Mouse (Mus musculus) inflammation-experienced regulatory T-cells (primary cell): ENCODE measurements around the gene Ptdss2. TPM values are rescaled to one million over a fixed set of nuclear protein-coding genes. Genes with fewer than 3 reads are reported as not detected.

Experiments
- polyA plus RNA-seq, 2 experiments: library from polyadenylated mRNA; unstranded; fragments of 100-300 nt; shearing (Covaris generic); gene quantifications; one replicate each; pipeline ENCODE4 v1.2.1; 2017

The Ptdss2 gene
- polyA plus RNA-seq, result 10 to 100 TPM; 19.1 to 23.2 TPM

DNA sequence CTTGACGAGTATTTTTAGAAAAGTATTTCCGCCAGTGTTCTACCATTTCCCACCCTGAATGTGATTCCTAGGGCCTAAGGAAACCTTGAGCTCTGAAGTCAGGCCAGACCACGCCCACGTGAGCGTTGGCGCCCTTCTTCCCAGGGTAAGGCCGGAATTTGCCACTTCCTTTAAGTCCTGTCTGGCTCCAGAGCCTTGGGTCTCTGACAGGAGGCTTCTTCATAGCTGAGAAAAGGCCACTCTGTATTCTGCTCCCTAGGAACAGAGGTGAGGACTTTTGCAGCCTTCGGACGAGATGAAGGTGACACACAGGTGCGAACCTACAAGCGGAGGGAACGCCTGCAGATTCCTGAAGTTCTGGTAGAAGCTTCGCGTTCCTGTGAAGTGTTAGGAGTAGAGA, at the start of gene Ptdss2:
TSS of gene Ptdss2 (plus strand) at position 138 of the 400 bp plus-strand sequence.

GRCm38 (mm10) chr7:141077841-141078240, 44.3 kb upstream of the Ptdss2 start, which contains the start of gene Pkp3:
TSS of gene Pkp3 (plus strand) at chr7:141078218.

GRCm38 (mm10) chr7:141099911-141100691, 22.1 kb upstream of the Ptdss2 start, which contains the start of gene Sigirr:
TSS of gene Sigirr (minus strand) at chr7:141100572.

DNA sequence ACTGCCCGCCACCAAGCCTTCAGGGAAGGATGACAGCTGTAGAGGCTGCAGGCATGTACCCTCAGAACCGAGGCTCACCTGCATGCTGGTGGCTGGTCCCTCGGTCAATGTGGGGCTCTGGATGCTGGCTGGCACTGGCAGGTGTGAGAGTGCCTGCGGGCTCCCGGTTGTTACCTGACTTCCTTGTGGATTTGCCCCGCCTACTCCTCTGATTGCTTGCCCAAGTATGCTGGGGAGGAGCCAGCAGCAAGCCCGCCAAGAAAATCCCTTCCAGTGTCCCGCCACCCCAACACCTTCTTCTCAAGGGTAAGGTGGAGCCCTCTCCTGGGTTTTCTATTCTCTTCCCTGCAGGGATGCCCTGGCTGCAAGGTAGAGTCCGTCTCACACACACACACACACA, 4.5 kb upstream of the Ptdss2 start, which contains the start of gene Ano9:
TSS of gene Ano9 (minus strand) at position 171 of the 400 bp plus-strand sequence.

GRCm38 (mm10) chr7:141172116-141173006, 50.2 kb downstream of the Ptdss2 start, which contains the start of gene Rnh1:
TSS of gene Rnh1 (minus strand) at chr7:141172857.

DNA sequence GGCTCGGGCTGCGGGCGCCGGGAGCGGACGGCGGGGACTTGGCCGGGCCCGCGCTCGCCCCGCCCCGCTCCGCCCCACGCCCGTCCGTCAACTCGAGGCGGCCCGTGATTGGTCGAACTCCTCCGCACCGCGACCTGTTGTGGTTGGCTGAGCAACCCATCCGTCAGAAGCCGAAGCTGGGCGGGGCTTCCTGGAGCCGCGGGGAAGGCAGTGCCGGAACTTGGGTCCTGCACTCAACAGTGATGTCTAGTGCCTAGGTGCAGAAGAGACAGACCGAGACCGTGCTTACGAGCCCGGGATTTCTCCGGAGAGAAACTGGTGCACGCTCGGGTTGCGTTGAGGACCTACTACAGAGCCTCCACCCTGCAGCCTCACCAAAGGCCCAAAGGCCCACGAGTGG, 71.8 kb downstream of the Ptdss2 start, which contains the start of the genes Hras and Lrrc56:
TSS of gene Hras (minus strand) at position 58 of the 400 bp plus-strand sequence.
TSS of gene Lrrc56 (plus strand) at position 210 of the 400 bp plus-strand sequence.

Other genes starting within 250 kb of the Ptdss2 start
- gene Psmd13, start 240.4 kb upstream of the Ptdss2 start, polyA plus RNA-seq, result 100 to 1,000 TPM; 186 to 193 TPM
- gene Sirt3, start 240.1 kb upstream of the Ptdss2 start, polyA plus RNA-seq, result 10 to 100 TPM in 1 of 2 experiments, 1 to 10 TPM in 1; 8.7 to 11.6 TPM
- not detected for gene Cox8b, start 221.9 kb upstream of the Ptdss2 start, polyA plus RNA-seq
- under 1 TPM in 1 of 2 experiments, not detected in 1; 0.05 TPM for gene Nlrp6, start 201.5 kb upstream of the Ptdss2 start, polyA plus RNA-seq
- 10 to 100 TPM; 24.8 to 37.5 TPM for gene Pgghg, start 181.0 kb upstream of the Ptdss2 start, polyA plus RNA-seq
- 1 to 10 TPM in 1 of 2 experiments, under 1 TPM in 1; 0.35 to 1.1 TPM for gene Ifitm5, start 172.1 kb upstream of the Ptdss2 start, polyA plus RNA-seq
- gene Gm45717, start 166.4 kb upstream of the Ptdss2 start, polyA plus RNA-seq, result not detected
- gene Ifitm2, start 166.4 kb upstream of the Ptdss2 start, polyA plus RNA-seq, result 10 to 100 TPM; 37.1 to 96.5 TPM
- 1 to 10 TPM in 1 of 2 experiments, not detected in 1; 1.9 TPM for gene Ifitm1, start 155.2 kb upstream of the Ptdss2 start, polyA plus RNA-seq
- gene Ifitm3, start 111.6 kb upstream of the Ptdss2 start, polyA plus RNA-seq, result 1 to 10 TPM; 3.5 to 8.8 TPM
- gene Ifitm6, start 104.5 kb upstream of the Ptdss2 start, polyA plus RNA-seq, result not detected
- gene Gm17387, start 93.3 kb upstream of the Ptdss2 start, polyA plus RNA-seq, result not detected
- 10 to 100 TPM; 18.8 to 19.5 TPM for gene B4galnt4, start 61.3 kb upstream of the Ptdss2 start, polyA plus RNA-seq
- 100 to 1,000 TPM; 253 to 350 TPM for gene Pkp3, start 44.2 kb upstream of the Ptdss2 start, polyA plus RNA-seq
- gene Sigirr, start 21.8 kb upstream of the Ptdss2 start, polyA plus RNA-seq, result 100 to 1,000 TPM; 207 to 212 TPM
- gene Ano9, start 4.6 kb upstream of the Ptdss2 start, polyA plus RNA-seq, result under 1 TPM; 0.48 to 0.54 TPM
- 100 to 1,000 TPM; 110 to 149 TPM for gene Rnh1, start 50.5 kb downstream of the Ptdss2 start, polyA plus RNA-seq
- gene Hras, start 71.6 kb downstream of the Ptdss2 start, polyA plus RNA-seq, result 10 to 100 TPM; 45.4 to 45.7 TPM
- gene Lrrc56, start 71.8 kb downstream of the Ptdss2 start, polyA plus RNA-seq, result 1 to 10 TPM; 2.7 to 6.2 TPM
- 10 to 100 TPM; 13.5 to 14.3 TPM for gene Lmntd2, start 91.7 kb downstream of the Ptdss2 start, polyA plus RNA-seq
- 10 to 100 TPM; 18.6 to 27.3 TPM for gene Rassf7, start 93.5 kb downstream of the Ptdss2 start, polyA plus RNA-seq
- gene Phrf1, start 106.4 kb downstream of the Ptdss2 start, polyA plus RNA-seq, result 10 to 100 TPM; 88.2 to 93.2 TPM
- 100 to 1,000 TPM in 1 of 2 experiments, 10 to 100 TPM in 1; 89.0 to 155 TPM for gene Irf7, start 144.1 kb downstream of the Ptdss2 start, polyA plus RNA-seq
- not detected for gene Cdhr5, start 154.4 kb downstream of the Ptdss2 start, polyA plus RNA-seq
- not detected for gene Sct, start 156.8 kb downstream of the Ptdss2 start, polyA plus RNA-seq
- under 1 TPM; 0.11 to 0.29 TPM for gene Drd4, start 169.6 kb downstream of the Ptdss2 start, polyA plus RNA-seq
- gene Deaf1, start 205.3 kb downstream of the Ptdss2 start, polyA plus RNA-seq, result 10 to 100 TPM; 57.7 to 77.6 TPM
- 10 to 100 TPM; 29.5 to 50.4 TPM for gene Tmem80, start 205.4 kb downstream of the Ptdss2 start, polyA plus RNA-seq
- 1 to 10 TPM in 1 of 2 experiments, under 1 TPM in 1; 0.17 to 3.1 TPM for gene Eps8l2, start 216.5 kb downstream of the Ptdss2 start, polyA plus RNA-seq